Mouse (Mus musculus): Measurements from ENCODE around the gene Gdpd5.

DNA sequence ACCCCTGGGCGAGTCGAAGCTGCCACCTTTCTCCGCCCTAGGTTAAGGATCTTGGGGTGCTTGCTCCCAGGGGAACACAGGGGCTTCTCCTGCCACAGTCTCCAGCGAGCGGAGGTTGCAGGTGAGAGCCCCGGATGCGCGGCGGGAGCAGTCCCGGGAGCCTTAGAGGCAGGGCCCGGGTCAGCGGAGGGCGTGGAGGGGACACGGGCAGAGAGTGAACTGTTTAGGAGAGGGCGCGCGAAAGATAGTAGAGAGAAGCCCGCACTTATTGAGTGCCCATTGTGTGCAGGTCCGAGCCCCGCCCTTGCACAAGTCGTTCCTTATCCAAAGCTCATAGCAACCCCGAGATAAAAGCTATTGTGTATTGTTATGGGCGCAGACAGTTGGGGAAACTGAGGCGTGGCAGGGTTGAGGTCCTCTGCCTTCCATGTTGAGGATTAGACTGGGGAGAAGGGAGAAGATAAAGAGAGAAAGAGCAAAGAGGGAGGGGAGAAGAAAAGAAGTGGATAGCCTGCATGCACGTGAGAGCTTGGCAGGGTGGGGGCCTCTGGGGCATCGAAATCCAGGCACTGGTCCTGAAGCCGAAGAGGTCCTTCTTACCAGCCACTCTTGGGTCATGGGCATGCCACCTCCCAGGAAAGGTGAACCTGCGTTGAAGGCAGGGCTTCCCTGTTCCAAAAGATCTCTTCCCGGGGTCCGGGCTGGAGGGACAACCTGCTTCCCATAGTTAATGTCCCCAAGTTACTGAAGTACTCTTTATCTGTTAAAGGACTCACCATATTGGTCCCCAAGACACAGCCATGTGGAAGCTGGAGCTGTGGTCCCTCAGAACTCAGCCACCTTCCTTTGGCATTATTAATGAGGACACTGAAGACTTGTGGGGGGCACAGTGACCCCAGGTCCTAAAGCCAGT, 1.1 kb downstream of the Gdpd5 start:
- TF ChIP-seq CTCF (IDR thresholded peaks at IDR 0.05; ENCODE audit: extremely low read depth, insufficient read length, insufficient replicate concordance, low read depth, low read length) (no peak), POLR2A (IDR thresholded peaks at IDR 0.05; ENCODE audit: low read depth, low read length) (no peak)
